Mouse (Mus musculus) B cell, adult 2 months (primary cell): Measurements from ENCODE around the gene Snx1.

ENCODE experiments used
- DNase-seq, 2 experiments: peaks; one replicate each; pipeline ENCODE4 v3.0.0; 2022

Snx1 gene

DNA sequence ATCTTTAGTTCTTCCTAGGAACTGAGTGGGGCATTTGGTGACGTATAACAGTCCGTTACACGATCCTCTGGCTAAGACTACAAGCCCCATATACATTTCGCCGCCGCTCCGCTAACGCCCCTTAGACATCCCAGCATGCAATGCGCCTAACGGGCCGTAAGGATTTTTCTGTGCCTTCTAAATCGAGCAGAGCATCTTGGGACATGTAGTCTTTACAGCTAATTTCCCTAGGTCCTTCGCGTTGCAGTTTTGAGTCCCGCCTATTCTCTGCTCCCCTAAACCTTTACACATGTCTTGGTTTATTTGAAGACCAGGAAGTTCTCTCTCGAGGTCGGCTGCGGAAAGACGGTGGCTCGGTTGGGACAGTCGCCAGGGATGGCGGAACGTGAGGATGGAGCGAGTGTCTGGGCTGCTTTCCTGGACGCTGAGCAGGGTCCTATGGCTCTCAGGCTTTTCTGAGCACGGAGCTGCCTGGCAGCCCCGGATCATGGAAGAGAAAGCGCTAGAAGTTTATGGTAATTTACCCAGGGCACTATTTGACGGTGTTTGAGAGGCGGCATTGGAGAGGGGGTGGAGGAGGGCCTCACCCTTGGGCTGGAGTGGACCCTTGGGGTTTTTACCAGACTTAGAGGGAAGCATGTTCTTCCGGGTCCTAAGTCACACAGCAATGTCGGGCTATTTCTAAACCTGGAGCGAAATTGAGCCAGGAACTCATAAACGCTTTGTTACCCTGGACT is at the start of gene Snx1, which contains the start of gene Ciao2a:
Gene Snx1 (minus strand): TSS at position 132 of the 737 bp plus-strand sequence.
Gene Ciao2a (plus strand): TSS at position 156 of the 737 bp plus-strand sequence.
- DNase-seq, result peak; percentile 89 to 91

DNA sequence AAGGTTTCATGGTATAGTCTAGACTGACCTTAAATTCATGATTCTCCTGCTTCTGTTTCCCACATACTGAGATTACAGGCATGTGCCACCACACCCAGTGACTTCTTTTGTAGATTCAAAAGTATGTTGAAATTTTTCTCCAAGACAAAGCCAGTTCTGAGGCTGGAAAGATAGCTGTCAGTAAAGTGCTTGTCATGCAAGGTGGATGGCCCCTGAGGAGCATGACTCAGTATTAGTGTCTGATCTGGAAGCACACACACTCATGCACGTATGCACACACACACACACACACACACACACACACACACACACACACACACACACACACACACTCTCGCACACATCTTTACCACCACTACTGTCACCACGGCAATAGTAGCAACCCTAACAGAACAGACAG is 48.6 kb upstream of the Snx1 start:
- DNase-seq, result no peak

DNA sequence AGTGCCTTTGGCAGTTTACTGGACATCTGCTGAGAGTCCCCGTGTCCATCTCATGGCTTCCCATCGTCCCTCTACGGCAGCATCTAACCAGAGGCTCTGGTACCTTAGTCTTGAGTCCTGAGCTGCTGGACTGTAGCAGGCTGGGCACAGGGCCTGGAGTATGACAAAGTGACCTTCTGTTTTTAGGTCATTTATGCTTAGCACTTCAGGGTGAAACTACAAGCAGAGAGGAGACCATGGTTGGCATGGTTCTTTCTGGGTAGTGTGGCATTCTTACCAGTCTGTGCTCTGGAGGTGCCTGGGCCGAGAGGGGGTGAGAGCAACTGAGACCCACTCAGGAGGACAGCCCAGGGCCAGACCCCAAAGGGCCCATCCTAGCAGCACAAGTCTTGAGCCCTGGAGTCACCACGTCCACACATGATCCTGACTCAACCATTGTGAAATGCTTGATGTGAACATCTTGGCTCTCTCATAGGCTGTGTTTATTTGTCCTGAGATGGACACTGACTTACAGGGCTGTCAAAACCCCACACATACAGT is 47.0 kb upstream of the Snx1 start:
- DNase-seq, result no peak

DNA sequence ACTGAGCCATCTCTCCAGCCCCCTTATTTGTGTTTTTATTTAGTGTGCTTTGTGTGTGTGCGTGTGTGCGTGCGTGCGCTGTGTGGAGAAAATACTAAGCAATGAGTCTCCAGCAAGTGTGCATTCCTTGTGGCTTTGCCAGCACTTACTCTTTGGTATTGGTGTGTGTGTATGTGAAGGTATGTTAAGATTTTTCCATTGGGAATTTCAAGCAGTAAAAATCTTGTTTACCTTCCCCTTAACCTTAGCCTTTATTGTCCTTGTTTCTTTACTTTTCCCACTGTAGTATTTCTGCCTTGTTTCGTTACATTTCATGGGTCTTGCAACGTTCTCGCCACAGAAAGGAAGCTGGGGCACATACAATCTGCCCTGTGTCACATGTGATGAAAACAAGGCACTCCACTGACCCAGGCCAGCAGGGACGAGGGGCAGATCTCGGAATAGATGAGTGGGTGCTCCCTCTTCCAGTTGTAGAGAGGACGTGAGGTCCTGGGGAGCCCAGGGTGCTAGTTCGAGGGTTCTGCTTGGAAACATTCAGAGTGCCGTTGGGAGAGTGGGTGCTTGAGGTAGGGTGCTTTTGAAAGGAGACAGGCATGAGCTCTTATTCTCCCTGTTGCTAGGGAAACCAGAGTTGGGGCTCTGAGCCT is 45.0 kb upstream of the Snx1 start:
- no peak for DNase-seq

DNA sequence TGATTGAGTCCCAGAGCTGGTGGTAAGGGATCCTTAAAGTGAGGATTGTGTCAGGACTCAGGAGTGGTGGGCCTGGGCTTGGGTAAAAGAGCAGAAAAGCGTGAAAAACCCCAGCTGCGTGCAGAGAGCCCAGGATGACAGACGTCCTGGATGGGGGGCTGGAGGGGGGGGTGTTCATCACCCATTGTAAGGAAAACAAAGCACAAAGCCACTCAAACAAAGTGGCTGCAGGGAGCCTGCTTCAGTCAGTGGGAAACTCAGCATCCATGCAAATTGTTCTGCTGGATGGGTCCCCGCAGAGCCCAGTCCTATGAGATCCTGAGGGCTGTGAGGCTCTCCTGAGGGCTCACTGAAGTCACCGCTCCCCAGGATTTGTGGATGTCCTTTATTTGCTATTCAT is 44.1 kb upstream of the Snx1 start:
- no peak for DNase-seq

DNA sequence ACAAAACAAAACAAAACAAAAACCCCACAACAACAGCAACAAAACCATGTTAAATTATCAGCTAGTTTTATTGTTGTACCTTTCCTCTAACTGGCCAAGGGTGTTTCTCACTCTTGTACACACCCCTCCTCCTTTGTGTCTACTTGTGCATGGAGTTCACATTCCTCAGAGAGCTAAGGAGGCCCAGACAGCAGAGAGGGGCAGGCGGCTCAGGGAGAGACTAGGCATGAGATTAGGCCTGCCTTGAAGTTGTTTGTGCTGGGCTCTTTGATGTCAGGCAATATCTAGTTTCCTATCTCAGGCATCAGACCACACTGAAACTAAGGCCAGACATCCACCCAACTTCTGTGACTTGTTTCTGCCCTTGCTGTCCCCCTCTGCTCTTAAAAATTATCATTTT is 41.8 kb upstream of the Snx1 start:
- DNase-seq, result no peak

DNA sequence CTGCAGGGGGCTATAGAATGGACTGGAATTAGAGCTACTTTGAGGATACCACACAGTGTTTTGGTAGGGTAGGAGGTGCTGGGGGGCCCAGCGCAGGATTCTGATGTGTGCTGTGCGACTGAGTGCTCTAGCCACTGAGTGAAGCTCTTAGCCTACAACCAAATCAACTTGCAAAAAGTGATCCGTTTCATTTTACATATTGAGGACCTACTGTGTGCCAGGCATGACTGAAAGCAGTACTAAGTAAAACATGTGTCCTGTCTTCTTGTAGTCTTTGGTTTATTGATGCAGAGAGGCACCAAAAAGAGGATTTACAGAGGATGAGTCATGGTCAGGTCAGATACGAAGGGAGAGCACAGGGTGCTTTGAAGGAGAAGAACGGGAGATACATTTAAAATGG is 40.8 kb upstream of the Snx1 start:
- DNase-seq, result no peak

DNA sequence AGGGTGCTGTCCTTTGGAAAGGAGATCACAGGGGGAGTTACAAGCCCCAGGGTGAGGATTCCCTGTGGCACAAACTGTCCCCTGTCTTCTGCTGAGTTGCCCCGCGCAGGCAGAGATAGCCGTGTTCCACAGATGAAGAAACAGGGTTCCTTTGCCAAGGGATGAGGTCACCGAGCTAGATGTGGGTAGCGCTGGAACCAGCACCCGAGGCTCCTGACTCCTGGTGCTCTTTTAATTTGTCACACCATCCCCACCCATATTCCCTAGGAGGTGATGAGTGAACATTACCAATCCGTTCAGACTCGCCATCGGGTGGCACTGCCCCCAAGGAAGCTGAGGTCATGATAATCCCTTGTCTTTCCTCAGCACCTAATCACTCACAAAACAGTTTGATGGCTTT is 36.6 kb upstream of the Snx1 start:
- DNase-seq, result no peak

DNA sequence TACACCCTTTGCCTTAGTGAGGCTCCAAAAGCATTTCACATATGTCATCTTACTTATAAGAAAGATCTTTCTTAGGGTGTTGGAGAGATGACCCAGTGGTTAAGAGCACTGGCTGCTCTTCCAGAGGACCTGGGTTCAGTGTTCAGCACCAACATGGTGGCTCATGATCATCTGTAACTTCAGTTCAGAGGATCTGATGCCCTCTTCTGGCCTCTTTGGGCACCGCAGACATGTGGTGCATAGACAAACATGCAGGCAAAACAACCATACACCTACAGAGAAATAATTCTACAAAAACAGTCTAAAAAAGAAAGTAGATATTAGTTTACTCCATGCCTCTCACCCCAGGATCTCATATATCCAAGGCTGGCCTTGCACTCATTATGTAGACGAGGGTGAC is 33.8 kb upstream of the Snx1 start:
- DNase-seq, result no peak

DNA sequence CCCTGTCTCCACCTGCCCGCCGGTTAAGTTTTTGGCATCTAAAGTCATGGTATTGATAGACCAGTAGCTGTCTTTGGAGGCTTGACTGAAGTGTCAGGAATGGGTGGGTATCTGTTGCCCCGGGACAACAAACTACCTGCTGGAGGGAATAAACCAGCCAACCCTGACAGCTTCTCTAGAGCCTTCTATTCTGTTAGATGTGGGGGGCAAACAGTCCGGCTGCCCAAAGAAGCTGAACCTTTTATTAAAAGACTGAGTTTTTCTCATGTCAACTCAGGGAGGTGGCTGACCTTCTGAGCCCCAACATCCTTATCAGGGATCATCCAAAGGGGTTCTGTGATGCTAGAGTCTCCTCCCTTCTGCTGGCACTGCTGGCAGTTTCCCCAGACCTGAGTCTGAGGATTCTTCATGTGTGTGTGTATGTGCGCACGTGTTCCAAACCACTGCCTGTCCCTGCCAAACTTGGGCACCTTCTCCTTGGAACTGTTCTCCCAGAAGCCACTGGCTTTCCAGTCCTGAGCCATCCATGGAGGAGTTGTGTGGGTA is 32.6 kb upstream of the Snx1 start:
- no peak for DNase-seq

DNA sequence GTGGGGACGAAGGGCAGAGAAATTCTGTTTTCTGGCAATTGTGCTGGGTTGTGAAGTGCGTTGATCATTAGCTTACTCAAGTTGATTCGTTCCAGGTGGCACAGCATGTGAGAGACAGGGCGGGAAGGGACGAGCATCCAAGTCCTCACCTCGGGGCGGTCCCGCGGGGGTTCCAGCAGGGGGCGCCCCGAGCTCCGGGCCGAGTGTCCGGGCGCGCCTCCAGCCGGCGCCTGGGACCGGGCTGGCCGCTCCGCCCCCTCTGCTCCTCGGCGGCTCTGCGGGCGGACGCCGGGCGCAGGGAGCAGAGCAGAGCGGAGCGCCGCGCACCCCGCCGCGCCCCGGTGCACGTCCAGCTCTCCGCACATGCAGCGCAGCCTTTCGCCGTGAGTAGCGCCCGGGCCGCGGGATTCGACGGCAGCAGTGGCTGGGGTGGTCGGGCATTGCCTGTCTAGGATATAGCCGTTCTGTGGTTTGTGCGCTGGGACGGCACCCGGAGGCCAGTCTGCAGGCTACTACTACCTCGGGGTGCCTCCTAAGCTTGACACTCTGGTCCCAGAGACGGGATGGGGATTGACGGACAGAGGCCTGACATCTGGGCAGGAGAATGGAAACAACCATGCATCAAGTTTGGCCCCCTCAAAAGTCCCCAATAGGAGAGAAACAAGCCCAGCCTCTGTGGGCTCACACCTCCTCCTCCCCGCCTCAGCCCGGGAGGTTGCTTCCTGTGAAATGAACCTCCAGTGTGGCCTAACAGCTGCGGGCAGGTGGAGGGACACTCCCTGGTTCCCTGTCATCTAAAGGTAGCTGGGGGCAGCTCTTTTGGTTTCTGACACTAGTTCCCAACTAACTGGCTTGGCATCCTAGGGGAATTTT is 31.8 kb upstream of the Snx1 start, which contains the start of gene Dapk2:
Gene Dapk2 (plus strand): TSS at position 266 of the 873 bp plus-strand sequence.
- peak; percentile 76 to 81 for DNase-seq

DNA sequence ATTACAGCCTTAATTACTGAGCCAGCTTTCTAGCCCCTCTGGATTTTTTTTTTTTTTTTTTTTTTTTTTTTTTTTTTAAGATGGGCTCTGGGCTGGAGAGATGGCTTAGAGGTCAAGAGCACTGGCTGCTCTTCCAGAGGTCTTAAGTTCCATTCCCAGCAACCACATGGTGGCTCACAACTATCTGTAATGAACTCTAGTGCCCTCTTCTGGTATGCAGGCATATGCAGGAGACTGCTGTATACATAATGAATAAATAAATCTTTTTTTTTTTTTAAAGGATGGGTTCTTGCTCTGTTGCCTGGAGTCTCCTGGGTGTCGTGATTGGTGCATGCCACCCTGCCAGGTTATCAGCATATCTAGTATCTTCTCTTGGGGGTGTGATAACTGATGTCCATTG is 29.1 kb upstream of the Snx1 start:
- no peak for DNase-seq

DNA sequence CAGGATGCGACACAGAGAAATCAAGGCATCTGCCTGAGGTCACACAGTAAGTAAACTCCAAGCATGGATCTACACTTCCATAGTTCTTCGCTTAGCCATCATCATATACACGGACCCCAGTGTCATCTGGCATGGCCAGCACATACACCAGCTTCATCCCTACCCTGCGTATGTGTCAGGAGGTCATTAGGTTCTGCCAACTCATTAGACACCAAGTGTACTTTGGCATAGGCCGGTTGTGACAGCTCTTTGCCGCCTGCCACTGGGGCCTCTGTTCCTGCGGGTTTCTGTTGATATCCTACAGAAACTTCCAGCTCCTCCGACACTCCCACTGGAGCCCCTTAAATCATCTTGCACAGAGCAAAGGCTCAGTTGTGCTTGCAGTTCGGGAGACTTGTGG is 27.6 kb upstream of the Snx1 start:
- DNase-seq, result no peak

DNA sequence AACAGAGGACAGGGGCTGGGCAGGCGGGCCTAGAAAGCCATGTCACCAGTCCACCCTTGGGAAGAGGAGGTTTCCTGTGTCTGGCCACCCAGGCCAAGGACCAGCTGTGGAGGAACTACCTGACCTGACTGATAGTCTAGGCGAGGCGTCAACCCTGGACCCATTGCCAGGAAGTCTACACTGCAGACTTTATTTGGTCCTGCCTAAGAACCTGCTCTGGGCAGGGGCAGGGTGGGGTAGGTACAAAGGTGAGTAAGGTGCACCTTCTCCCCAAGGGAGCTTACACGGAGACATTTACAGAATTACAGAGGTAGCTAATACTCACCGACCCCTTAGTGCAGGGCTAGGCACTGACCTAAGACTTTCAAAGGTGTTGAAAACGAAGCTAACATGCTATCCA is 27.2 kb upstream of the Snx1 start:
- no peak for DNase-seq

DNA sequence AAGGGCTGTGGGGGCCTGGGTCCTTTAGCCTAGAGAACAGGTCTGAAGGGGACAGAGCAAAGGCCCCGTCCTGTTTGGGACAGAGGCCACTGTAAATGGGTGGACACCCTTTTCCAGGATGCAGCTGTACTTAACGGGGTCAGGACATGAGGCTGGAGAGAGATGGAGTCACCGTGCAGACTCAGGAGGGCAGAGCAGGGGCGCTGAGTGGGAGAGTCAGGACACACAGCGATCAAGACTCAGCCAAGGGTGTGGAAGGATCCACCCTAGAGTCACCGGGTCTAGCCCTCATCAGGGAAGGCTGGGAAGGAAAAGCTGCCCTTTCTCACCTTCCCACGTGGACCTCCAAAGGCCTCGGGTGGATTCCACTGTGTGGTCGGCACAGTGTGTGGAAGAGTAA is 25.6 kb upstream of the Snx1 start:
- no peak for DNase-seq

DNA sequence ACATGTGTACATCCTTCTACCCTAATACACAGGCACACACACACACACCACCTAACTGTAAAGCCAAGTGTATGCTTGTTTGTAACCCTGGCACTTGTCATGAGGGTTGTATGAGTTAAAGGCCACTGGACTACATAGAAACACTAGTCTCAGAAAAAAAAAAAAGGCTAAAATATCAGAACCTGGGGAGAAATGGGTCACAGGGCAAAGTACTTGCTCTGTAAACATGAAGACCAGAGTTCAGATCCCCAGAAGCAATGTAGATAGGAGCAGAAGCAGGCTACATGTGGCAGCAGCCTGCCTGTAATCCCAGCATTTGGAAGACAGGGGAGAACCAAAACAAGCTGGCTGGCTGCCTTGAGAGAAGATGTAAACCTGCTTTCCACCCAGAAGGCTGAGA is 19.8 kb upstream of the Snx1 start:
- DNase-seq, result no peak

DNA sequence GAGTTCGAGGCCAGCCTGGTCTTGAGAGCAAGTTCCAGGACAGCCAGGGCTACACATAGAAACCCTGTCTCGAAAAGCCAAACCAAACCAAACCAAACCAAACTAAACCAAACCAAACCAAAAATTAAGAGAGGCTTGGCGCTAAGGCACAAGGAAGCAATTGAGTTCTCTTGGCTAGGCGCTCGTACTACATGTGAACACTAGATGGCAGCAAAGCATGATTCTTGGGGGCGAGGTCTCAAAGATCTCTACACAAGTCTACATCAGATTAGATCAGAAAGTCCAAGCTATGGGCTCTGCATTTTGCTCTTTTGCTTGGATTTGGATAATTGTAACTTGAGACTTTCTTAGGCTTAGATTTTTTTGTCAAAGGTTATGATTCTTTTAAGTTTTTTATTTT is 17.9 kb upstream of the Snx1 start:
- peak; percentile 75 to 78 for DNase-seq

DNA sequence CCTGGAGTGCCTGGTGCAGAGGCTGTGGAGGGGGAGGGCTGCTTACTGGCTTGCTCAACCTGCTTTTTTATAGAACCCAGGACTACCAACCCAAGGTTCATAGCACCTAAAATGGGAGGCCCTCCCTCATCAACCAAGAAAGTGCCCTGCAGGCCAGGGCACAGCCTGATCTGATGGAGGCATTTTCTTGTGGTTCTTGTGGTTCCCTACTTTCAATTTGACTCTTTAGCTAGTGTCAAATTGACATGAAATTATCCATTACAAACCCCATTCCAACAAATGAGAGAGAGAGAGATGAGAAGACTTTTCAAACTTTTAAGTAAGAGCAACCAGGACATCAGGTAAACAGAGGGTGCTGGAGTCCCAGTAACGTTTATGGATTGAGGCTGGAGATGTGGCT is 15.9 kb upstream of the Snx1 start:
- DNase-seq, result no peak

DNA sequence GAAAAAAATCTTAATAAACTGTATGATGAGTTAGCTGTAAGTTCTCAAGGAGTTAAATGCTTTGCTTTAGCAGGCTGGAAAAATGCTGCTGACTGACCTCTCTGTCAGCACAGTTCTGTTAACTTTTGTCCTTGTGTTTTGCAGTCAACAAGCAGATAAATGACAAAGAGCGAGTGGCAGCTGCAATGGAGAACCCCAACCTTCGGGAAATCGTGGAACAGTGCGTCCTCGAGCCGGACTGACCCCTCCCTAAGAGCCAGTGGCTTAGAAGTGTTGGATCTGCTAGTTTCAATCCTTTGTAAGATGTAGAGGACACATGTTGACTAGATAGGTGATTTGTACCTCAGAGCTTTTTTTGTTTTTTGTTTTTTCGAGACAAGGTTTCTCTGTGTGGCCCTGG is 11.8 kb upstream of the Snx1 start:
- no peak for DNase-seq

DNA sequence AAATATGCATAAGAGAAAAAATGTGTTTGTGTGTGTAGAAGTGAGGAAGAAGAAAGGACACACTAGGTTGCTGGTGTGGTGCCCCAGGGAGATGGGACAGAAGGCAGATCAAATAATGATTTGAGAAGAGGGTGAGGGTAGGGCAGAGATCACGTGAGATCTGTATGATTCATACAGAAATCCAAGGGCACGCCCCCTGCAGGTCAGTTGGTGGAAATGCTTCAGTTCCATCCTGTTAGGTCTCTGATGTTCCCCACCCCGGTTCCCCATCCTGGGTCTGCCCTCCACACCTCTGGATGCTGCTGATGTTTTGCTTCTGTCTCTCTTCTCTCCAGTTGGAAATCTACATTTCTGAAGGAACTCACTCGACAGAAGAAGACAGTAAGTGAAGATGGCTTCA is 9.6 kb upstream of the Snx1 start:
- peak; percentile 70 for DNase-seq

DNA sequence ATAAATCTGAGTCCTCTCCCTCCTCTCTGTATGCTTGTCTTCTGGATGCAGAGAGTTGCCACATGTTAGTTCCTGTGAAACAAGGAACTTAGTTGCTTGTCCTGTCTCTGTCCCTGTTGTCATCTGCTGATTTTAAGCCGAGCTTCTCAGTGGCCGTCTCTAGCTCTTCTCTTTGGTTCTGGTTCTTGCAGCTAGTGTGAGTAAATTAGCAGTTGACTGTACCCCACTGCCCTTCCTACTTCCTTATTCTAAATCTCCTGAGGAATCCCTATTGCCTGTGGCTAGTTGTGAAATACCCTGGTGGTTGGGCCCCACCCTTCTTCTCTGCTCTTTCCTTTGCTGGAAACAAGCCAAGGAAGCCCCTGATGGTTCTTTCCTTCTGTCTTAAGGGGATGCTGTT is 5.1 kb upstream of the Snx1 start:
- no peak for DNase-seq

DNA sequence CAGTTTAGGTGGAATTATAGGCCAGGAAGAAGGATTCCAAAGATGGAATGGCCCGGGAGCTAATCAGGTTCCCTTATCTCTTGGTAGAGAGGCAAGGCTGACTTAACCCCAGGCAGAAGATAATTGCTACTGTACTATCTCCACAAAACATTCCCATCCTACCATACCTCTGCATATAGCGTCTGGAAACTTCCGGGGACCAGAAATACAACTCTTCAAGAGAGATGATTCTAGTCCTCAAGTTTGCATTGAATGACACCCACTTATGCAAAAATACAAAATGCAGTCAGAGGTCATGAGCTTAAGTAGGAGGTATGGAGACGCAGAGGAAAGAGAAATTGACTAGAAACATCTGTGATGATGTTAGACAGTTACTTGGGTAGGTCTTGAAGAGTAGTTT is 1.5 kb upstream of the Snx1 start:
- DNase-seq, result no peak

DNA sequence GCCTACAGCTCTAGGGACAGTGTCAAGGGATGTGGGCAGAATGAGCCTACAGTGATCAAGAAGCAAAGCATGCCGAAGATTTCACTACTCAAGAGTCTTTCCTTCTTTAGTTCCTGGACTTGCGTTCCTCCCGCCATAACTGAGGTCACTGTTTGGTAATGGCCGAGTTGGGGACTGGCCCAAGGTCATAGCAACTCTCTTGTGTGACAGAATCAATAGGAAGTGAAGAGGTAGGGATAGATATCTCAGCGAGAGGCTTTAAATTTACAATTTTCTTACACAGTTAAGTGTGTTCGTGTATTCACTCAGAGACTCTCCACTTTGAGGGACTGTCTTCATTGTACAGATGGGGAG is 783 bp upstream of the Snx1 start:
- no peak for DNase-seq
